Mouse (Mus musculus): Measurements from ENCODE around the gene Magi2.

GRCm38 (mm10) chr5:19779224-19779623 is 552.4 kb downstream of the Magi2 start:
- TF ChIP-seq MAX (IDR thresholded peaks at IDR 0.05; ENCODE audit: low read depth) (no peak), CEBPB (IDR thresholded peaks at IDR 0.05; ENCODE audit: insufficient read depth, poor library complexity, severe bottlenecking) (no peak), POLR2A (IDR thresholded peaks at IDR 0.05; ENCODE audit: insufficient read length, low read depth) (no peak), E2F4 (IDR thresholded peaks at IDR 0.05; ENCODE audit: insufficient read depth) (no peak), USF1 (IDR thresholded peaks at IDR 0.05; ENCODE audit: low read depth) (no peak), MYOD1 (IDR thresholded peaks at IDR 0.05; ENCODE audit: control insufficient read depth in 1 of 3, insufficient read length in 2 of 3, low read depth in 2 of 3) (no peak), SRF (IDR thresholded peaks at IDR 0.05; ENCODE audit: control insufficient read depth, insufficient read length, low read depth) (no peak)

Data from myocyte (in vitro differentiated cells).